Mouse (Mus musculus): Measurements from ENCODE around the gene Camk2b. TPM values are rescaled to one million over a fixed set of nuclear protein-coding genes. Genes with fewer than 3 reads are reported as not detected.
"Not testable (repeated sequence)": the region's sequence is repeated elsewhere in the genome, so short reads cannot be mapped to it uniquely, and the experiment has no call there.

The Camk2b gene
- polyA plus RNA-seq, 1 experiment from 2014 or later, result 0.43 TPM

- Histone ChIP-seq H3K4me1 (0 out of 2 replicates have a peak, but pooled peaks cover 6% of the 10 kb centered on the region), H3K4me2 (no peak overlapping the region), H3K27me3 (replicated peaks) (peaks cover 3% of the 10 kb centered on the region; the same call in 1 of the 2 replicates), H3K9ac (no peak overlapping the region), H3K9me3 (replicated peaks) (no peaks in the 10 kb centered on the region), H3K36me3 (no peaks in the 10 kb centered on the region), H3K27ac (no peak overlapping the region), H3K4me3 (no peak overlapping the region)
- WGBS (ENCODE audit: insufficient replicate concordance), result 57% methylated on average over 17 of the region's 17 CpGs
- no peak for ATAC-seq
These were observed 45.0 kb downstream of the Camk2b start for GRCm38 (mm10) chr11:6020897-6021839.

DNA sequence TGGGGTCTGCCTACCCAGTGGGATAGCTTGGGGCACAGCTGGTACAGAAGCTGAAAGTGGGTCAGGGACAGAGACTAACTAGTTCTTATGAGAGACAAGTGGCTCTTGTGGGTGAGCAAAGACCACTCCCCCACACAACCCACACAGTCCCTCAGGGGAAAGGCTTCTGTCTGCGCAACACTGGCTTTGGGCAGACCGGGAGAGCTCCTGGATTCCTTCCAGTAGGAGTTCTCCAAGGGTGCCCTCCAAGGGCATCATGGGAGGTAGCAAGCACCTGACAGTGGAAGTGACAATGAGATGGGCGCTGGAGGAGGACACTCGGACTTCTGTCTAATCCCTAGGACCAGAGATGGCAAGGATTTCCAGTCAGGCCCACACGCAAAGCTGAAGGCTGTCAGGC is 45.8 kb downstream of the Camk2b start:
- 69% methylated on average over 5 of the region's 5 CpGs for WGBS (ENCODE audit: insufficient replicate concordance)
- H3K36me3 ChIP-seq, result no peaks in the 10 kb centered on the region

GRCm38 (mm10) chr11:6018218-6019010 is 47.7 kb downstream of the Camk2b start:
- H3K27ac ChIP-seq, result no peak overlapping the region
- WGBS (ENCODE audit: insufficient replicate concordance), result 39% methylated on average over 7 of the region's 7 CpGs
- no peak overlapping the region for H3K4me3 ChIP-seq
- no peaks in the 10 kb centered on the region for H3K4me1 ChIP-seq
- H3K9ac ChIP-seq, result no peak overlapping the region
- no peak for ATAC-seq
- peaks cover 14% of the 10 kb centered on the region for H3K27me3 ChIP-seq (replicated peaks)
- no peak overlapping the region for H3K4me2 ChIP-seq
- H3K9me3 ChIP-seq (replicated peaks), result no peaks in the 10 kb centered on the region
- H3K36me3 ChIP-seq, result no peaks in the 10 kb centered on the region

More for the DNA sequence above, 45.8 kb downstream of the Camk2b start:
- no peak overlapping the region for H3K27ac ChIP-seq
- 0 out of 2 replicates have a peak, but pooled peaks cover 5% of the 10 kb centered on the region for H3K4me1 ChIP-seq
- H3K4me3 ChIP-seq, result no peak overlapping the region
- ATAC-seq, result no peak
- no peak overlapping the region for H3K9ac ChIP-seq
- H3K4me2 ChIP-seq, result no peak overlapping the region
- H3K27me3 ChIP-seq (replicated peaks), result peaks cover 3% of the 10 kb centered on the region; the same call in 1 of the 2 replicates
- H3K9me3 ChIP-seq (replicated peaks), result no peaks in the 10 kb centered on the region

GRCm38 (mm10) chr11:6017484-6018140 is 48.5 kb downstream of the Camk2b start:
- Histone ChIP-seq H3K9ac (no peak overlapping the region), H3K4me3 (no peak overlapping the region), H3K4me1 (no peaks in the 10 kb centered on the region), H3K4me2 (no peak overlapping the region), H3K36me3 (no peaks in the 10 kb centered on the region), H3K27ac (no peak overlapping the region), H3K27me3 (replicated peaks) (peaks cover 14% of the 10 kb centered on the region), H3K9me3 (replicated peaks) (no peaks in the 10 kb centered on the region)
- ATAC-seq, result no peak
- 51% methylated on average over 10 of the region's 11 CpGs for WGBS (ENCODE audit: insufficient replicate concordance)

- WGBS (ENCODE audit: insufficient replicate concordance), result 57% methylated on average over 9 of the region's 9 CpGs
- H3K4me3 ChIP-seq, result no peak overlapping the region
- no peak overlapping the region for H3K27ac ChIP-seq
- no peaks in the 10 kb centered on the region for H3K9me3 ChIP-seq (replicated peaks)
- H3K4me1 ChIP-seq, result no peaks in the 10 kb centered on the region
- no peaks in the 10 kb centered on the region for H3K36me3 ChIP-seq
- peaks cover 14% of the 10 kb centered on the region for H3K27me3 ChIP-seq (replicated peaks)
- no peak overlapping the region for H3K4me2 ChIP-seq
- H3K9ac ChIP-seq, result no peak overlapping the region
- no peak for ATAC-seq
These were observed 49.3 kb downstream of the Camk2b start for GRCm38 (mm10) chr11:6016797-6017395.

- H3K9ac ChIP-seq, result no peak overlapping the region
- H3K27ac ChIP-seq, result no peak overlapping the region
- H3K4me3 ChIP-seq, result no peak overlapping the region
- H3K9me3 ChIP-seq (replicated peaks), result no peaks in the 10 kb centered on the region
- peaks cover 14% of the 10 kb centered on the region for H3K27me3 ChIP-seq (replicated peaks)
- no peak overlapping the region for H3K4me2 ChIP-seq
- no peaks in the 10 kb centered on the region for H3K36me3 ChIP-seq
- no peak for ATAC-seq
- WGBS (ENCODE audit: insufficient replicate concordance), result 5% methylated on average over 3 of the region's 3 CpGs
- H3K4me1 ChIP-seq, result no peaks in the 10 kb centered on the region
These were observed 49.8 kb downstream of the Camk2b start for GRCm38 (mm10) chr11:6016368-6016767.

DNA sequence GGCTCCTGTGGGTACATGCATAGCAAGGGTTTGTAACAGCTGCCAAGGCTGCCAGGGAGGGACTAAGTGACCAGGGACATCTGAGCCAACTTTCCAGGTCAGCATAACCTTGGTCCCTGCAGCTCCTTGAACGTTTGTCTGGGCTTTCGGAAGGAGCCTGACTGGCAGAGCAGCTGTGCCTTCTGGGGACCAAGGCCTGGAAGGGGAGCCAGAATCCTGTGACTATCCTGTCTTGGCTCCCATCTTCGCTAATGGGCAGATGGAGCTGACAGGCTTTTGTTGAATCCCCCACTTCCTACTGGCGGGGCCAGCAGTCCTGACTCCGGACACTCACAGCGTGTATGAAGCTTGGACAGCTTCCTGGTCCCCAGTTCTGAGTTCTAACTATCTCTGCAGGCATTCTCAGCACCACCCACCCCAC is 51.1 kb downstream of the Camk2b start:
- no peak overlapping the region for H3K27ac ChIP-seq
- no peak for ATAC-seq
- 59% methylated on average over 6 of the region's 6 CpGs for WGBS (ENCODE audit: insufficient replicate concordance)
- H3K4me3 ChIP-seq, result no peak overlapping the region
- peaks cover 14% of the 10 kb centered on the region for H3K27me3 ChIP-seq (replicated peaks)
- H3K9me3 ChIP-seq (replicated peaks), result no peaks in the 10 kb centered on the region
- H3K9ac ChIP-seq, result no peak overlapping the region
- no peaks in the 10 kb centered on the region for H3K36me3 ChIP-seq
- no peaks in the 10 kb centered on the region for H3K4me1 ChIP-seq
- H3K4me2 ChIP-seq, result no peak overlapping the region

GRCm38 (mm10) chr11:6013359-6013758 is 52.8 kb downstream of the Camk2b start:
- Histone ChIP-seq H3K4me1 (no peaks in the 10 kb centered on the region), H3K4me2 (no peak overlapping the region), H3K36me3 (no peaks in the 10 kb centered on the region), H3K27ac (no peak overlapping the region), H3K27me3 (replicated peaks) (peaks cover 21% of the 10 kb centered on the region), H3K9ac (no peak overlapping the region), H3K9me3 (replicated peaks) (no peaks in the 10 kb centered on the region), H3K4me3 (no peak overlapping the region)
- 38% methylated on average over 2 of the region's 2 CpGs for WGBS (ENCODE audit: insufficient replicate concordance)
- no peak for ATAC-seq

DNA sequence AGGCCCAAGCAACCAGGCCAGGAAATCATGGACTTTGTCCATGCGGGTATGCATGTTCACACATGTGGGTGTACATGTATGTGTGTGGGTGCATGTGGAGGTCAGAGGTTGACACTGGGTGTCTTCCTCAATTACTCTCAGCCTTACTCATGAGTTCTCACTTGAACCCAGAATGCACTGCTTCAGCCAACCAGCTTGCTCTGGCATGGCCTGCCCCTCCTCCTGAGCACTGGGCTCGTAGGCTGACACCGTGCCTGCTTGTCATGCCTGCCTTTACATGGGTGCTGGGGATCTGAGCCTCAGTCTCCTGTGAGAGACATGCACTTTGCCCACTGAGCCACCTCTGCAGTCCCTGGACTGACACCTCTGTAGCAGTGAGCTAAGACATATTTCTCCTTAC is 54.3 kb downstream of the Camk2b start:
- Histone ChIP-seq H3K9ac (no peak overlapping the region), H3K4me2 (no peak overlapping the region), H3K36me3 (no peaks in the 10 kb centered on the region), H3K27ac (no peak overlapping the region), H3K4me3 (no peak overlapping the region), H3K4me1 (no peaks in the 10 kb centered on the region), H3K27me3 (replicated peaks) (peaks cover 31% of the 10 kb centered on the region), H3K9me3 (replicated peaks) (no peaks in the 10 kb centered on the region)
- WGBS (ENCODE audit: insufficient replicate concordance), result 79% methylated on average over 3 of the region's 3 CpGs
- no peak for ATAC-seq

- not testable (repeated sequence) for ATAC-seq; H3K9me3 ChIP-seq (replicated peaks); H3K27ac ChIP-seq; H3K9ac ChIP-seq; H3K4me2 ChIP-seq; H3K4me1 ChIP-seq; H3K4me3 ChIP-seq; H3K36me3 ChIP-seq
- H3K27me3 ChIP-seq (replicated peaks), result peaks cover 32% of the 10 kb centered on the region
- 88% methylated on average over 4 of the region's 18 CpGs for WGBS (ENCODE audit: insufficient replicate concordance)
These were observed 55.2 kb downstream of the Camk2b start for GRCm38 (mm10) chr11:6010751-6011482.

GRCm38 (mm10) chr11:6007779-6008128 is 58.4 kb downstream of the Camk2b start:
- not testable (repeated sequence) for H3K27ac ChIP-seq; H3K9ac ChIP-seq; H3K9me3 ChIP-seq (replicated peaks); ATAC-seq; H3K36me3 ChIP-seq; H3K4me1 ChIP-seq
- 21% methylated on average over 11 of the region's 13 CpGs for whole genome bisulfite sequencing (ENCODE audit: insufficient replicate concordance)
- Histone ChIP-seq H3K4me2 (peak overlapping the region; percentile 51), H3K4me3 (peak overlapping the region; percentile 35), H3K27me3 (replicated peaks) (peaks cover 40% of the 10 kb centered on the region)

Measured in liver, embryonic 12.5 days (tissue).